Mouse (Mus musculus): ENCODE data around the gene Ankrd11. TPM values are rescaled to one million over a fixed set of nuclear protein-coding genes. Genes with fewer than 3 reads are reported as not detected.
A peak's percentile ranks its signal among the peaks of the same experiment; 100 is the strongest.

The Ankrd11 gene
- polyA plus RNA-seq, 1 experiment from 2014 or later = 65.7 TPM

DNA sequence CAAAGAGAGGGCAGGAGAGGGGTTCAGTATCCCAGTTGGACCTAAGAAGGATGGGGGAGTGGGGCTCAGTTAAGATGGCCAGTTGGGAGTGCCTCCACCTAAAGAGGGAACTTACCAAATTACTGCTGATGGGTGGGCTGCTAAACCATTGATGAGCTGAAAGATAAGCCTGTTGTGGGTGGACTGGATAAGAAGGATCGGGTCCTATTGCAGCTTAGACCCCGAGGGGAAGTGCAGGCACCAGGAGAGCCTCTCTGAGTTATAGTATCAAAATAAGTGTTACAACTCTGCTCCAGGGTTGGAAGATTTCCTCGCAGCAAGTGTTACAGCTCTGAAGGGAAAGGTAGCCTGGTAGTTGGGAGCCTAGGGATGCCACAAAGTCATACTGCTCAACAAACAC is 197.9 kb downstream of the Ankrd11 start:
- ATAC-seq (ENCODE audit: low FRiP score) = no peak
- Histone ChIP-seq H3K9ac (no peak overlapping the region), H3K36me3 (replicated peaks) (no peaks in the 10 kb centered on the region), H3K27me3 (peaks cover 10% of the 10 kb centered on the region; the same call in 1 of the 2 replicates), H3K9me3 (no peaks in the 10 kb centered on the region), H3K4me1 (peaks cover 5% of the 10 kb centered on the region; the same call in 1 of the 2 replicates), H3K4me2 (no peak overlapping the region), H3K27ac (no peak overlapping the region), H3K4me3 (replicated peaks) (no peak overlapping the region)
- 78% methylated on average over 3 of the region's 3 CpGs for WGBS

DNA sequence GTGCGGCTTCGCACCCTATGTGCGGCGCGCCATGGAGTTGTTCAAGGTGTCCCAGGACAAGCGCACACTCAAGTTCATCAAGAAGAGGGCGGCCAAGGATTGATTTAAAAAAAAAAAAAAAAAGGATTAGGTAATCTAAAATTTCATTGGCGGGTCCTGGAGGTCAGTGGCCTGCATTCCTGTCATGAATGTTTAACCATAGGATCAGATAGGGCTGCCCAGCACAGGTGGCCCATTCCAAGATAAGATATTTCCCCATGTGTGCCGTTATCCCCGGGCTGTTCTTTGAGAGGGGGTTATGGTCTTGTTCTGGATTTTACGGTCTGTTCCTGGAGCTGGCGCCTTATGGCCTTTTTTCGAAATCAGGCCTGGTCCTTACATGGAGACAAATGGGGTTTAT is 205.4 kb downstream of the Ankrd11 start:
- Histone ChIP-seq H3K4me3 (replicated peaks) (no peak overlapping the region), H3K4me1 (no peaks in the 10 kb centered on the region), H3K4me2 (no peak overlapping the region), H3K9ac (no peak overlapping the region), H3K9me3 (no peaks in the 10 kb centered on the region), H3K27me3 (peaks cover 4% of the 10 kb centered on the region; the same call in 1 of the 2 replicates), H3K36me3 (replicated peaks) (no peaks in the 10 kb centered on the region), H3K27ac (no peak overlapping the region)
- no peak for ATAC-seq (ENCODE audit: low FRiP score)
- 94% methylated on average over 13 of the region's 13 CpGs for WGBS

- no peak overlapping the region for H3K4me2 ChIP-seq
- ATAC-seq (ENCODE audit: low FRiP score) = no peak
- H3K4me1 ChIP-seq = no peaks in the 10 kb centered on the region
- peaks cover 4% of the 10 kb centered on the region; the same call in 1 of the 2 replicates for H3K27me3 ChIP-seq
- no peaks in the 10 kb centered on the region for H3K9me3 ChIP-seq
- no peak overlapping the region for H3K27ac ChIP-seq
- no peaks in the 10 kb centered on the region for H3K36me3 ChIP-seq (replicated peaks)
- H3K9ac ChIP-seq = no peak overlapping the region
- WGBS = 87% methylated on average over 12 of the region's 12 CpGs
- H3K4me3 ChIP-seq (replicated peaks) = no peak overlapping the region
Measured at GRCm38 (mm10) chr8:122836199-122836598, 205.9 kb downstream of the Ankrd11 start.

DNA sequence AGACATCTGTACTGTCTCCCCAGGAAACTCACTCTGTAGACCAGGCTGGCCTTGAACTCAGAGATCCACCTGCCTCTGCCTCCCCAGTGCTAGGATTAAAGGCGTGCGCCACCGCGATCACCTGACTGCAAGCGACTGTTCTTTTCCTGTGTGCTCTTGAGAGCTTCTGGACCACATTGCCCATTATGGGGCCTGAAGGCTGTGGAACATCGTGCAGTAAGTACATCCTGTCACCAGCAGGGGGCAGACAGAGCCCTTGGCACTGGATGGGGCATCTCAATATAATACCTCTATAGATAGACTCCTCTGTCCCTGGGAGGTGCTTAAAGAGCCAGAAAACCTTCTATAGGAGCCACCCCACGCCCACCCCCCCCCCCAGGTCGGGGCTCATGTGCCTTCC is 207.1 kb downstream of the Ankrd11 start:
- Histone ChIP-seq H3K4me3 (replicated peaks) (no peak overlapping the region), H3K9ac (no peak overlapping the region), H3K4me1 (peaks cover 3% of the 10 kb centered on the region; the same call in 1 of the 2 replicates), H3K27ac (no peak overlapping the region), H3K9me3 (no peaks in the 10 kb centered on the region), H3K36me3 (replicated peaks) (no peaks in the 10 kb centered on the region), H3K4me2 (no peak overlapping the region), H3K27me3 (peaks cover 4% of the 10 kb centered on the region; the same call in 1 of the 2 replicates)
- 0 out of 2 replicates have a peak, but pooled peaks have one; percentile 49 for ATAC-seq (ENCODE audit: low FRiP score)
- WGBS = 24% methylated on average over 8 of the region's 8 CpGs

DNA sequence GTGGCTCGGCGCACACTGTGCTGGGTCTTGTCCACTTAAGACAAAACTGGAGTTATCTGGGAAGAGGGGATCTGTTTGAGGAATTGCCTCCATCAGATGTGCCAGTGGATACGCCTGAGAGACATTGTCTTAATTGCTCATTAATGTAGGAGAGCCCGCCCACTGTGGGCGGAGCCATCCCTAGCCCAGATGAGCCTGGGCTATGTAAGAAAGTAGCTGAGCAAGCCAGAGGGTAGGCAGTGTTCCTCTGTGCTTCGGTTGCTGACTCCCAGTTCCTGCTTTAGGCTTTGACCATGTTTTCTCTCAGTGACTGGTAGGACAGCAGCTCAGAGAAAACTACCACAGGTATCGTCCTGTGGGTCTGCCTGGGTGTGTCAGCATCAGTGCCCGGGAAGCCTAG is 207.7 kb downstream of the Ankrd11 start:
- Histone ChIP-seq H3K36me3 (replicated peaks) (no peaks in the 10 kb centered on the region), H3K4me1 (peaks cover 3% of the 10 kb centered on the region; the same call in 1 of the 2 replicates), H3K4me3 (replicated peaks) (no peak overlapping the region), H3K9ac (no peak overlapping the region), H3K27ac (no peak overlapping the region), H3K9me3 (no peaks in the 10 kb centered on the region), H3K27me3 (peaks cover 4% of the 10 kb centered on the region; the same call in 1 of the 2 replicates), H3K4me2 (no peak overlapping the region)
- no peak for ATAC-seq (ENCODE audit: low FRiP score)
- 86% methylated on average over 8 of the region's 8 CpGs for WGBS

Other genes starting within 250 kb of the Ankrd11 start
- 0.51 and 0.73 TPM in 2 replicates for gene Cdh15, start 194.3 kb downstream of the Ankrd11 start, polyA plus RNA-seq (2016; fragmentation: Nextera tagmentation; extraction: Ambion mirVana)
- gene Spg7, start 20.7 kb upstream of the Ankrd11 start, polyA plus RNA-seq (2016; fragmentation: Nextera tagmentation; extraction: Ambion mirVana) = 59.1 and 61.6 TPM in 2 replicates
- gene Rpl13, start 60.1 kb upstream of the Ankrd11 start, polyA plus RNA-seq (2016; fragmentation: Nextera tagmentation; extraction: Ambion mirVana) = 1,076 and 1,105 TPM in 2 replicates
- gene Cpne7, start 75.1 kb upstream of the Ankrd11 start, polyA plus RNA-seq (2016; fragmentation: Nextera tagmentation; extraction: Ambion mirVana) = 0.29 and 0.49 TPM in 2 replicates
- gene Sult5a1, start 116.0 kb upstream of the Ankrd11 start, polyA plus RNA-seq (2016; fragmentation: Nextera tagmentation; extraction: Ambion mirVana) = 1.7 and 1.9 TPM in 2 replicates
- 0.17 and 0.52 TPM in 2 replicates for gene Dpep1, start 144.0 kb upstream of the Ankrd11 start, polyA plus RNA-seq (2016; fragmentation: Nextera tagmentation; extraction: Ambion mirVana)
- gene Chmp1a, start 170.5 kb upstream of the Ankrd11 start, polyA plus RNA-seq (2016; fragmentation: Nextera tagmentation; extraction: Ambion mirVana) = 150 and 155 TPM in 2 replicates
- gene Spata33, start 170.6 kb upstream of the Ankrd11 start, polyA plus RNA-seq (2016; fragmentation: Nextera tagmentation; extraction: Ambion mirVana) = 5.7 and 6.3 TPM in 2 replicates
- 36.5 and 38.3 TPM in 2 replicates for gene Cdk10, start 182.6 kb upstream of the Ankrd11 start, polyA plus RNA-seq (2016; fragmentation: Nextera tagmentation; extraction: Ambion mirVana)
- gene Spata2l, start 194.0 kb upstream of the Ankrd11 start, polyA plus RNA-seq (2016; fragmentation: Nextera tagmentation; extraction: Ambion mirVana) = 1.4 and 1.6 TPM in 2 replicates
- gene Zfp276, start 211.9 kb upstream of the Ankrd11 start, polyA plus RNA-seq (2016; fragmentation: Nextera tagmentation; extraction: Ambion mirVana) = 25.8 and 27.5 TPM in 2 replicates
- gene Vps9d1, start 212.1 kb upstream of the Ankrd11 start, polyA plus RNA-seq (2016; fragmentation: Nextera tagmentation; extraction: Ambion mirVana) = 31.0 and 34.9 TPM in 2 replicates